In genomic region chr9:115120678-115121224, GRCm38 (mm10) we compare ENCODE assay signal across 8 mouse cellular contexts.
DNase-seq lines count a peak whose midpoint lies in the region; ATAC-seq lines count a peak whose summit lies in the region.
"Had no signal": no experiment of that assay in that cellular context is flagged by ENCODE, and none has a peak within 500 bp of the region (broad histone marks: within the 10 kb centered on the region; RNA-seq: fewer than 3 reads in every experiment).

No protein-coding gene starts in this region.

- peaks cover 6% of the 10 kb centered on the region; the same call in 1 of the 2 replicates for H3K4me1 ChIP-seq in embryonic facial prominence, embryonic 10.5 days
- H3K4me1 ChIP-seq: liver, embryonic 15.5 days had no signal

- ATAC-seq in hematopoietic stem cell, adult 5-6 weeks (replicated peaks in 1 of 2; ENCODE audit: insufficient read depth in 1 of 2, low FRiP score in 2 of 2, low TSS enrichment in 1 of 2, low read depth in 1 of 2, poor library complexity in 2 of 2, severe bottlenecking in 2 of 2): peak; percentile 12 to 25; a peak in 1 of 4 replicates

- intact Hi-C loops in left cerebral cortex, postnatal 4 days (cut with DNase I): no loop called here

- no peak overlapping the region for H3K4me3 ChIP-seq in embryonic facial prominence, embryonic 10.5 days
- H3K4me3 ChIP-seq: liver, embryonic 15.5 days had no signal

- no peaks in the 10 kb centered on the region for H3K36me3 ChIP-seq in embryonic facial prominence, embryonic 10.5 days (replicated peaks)
- H3K36me3 ChIP-seq: liver, embryonic 15.5 days had no signal

- 84% methylated on average over 17 of the region's 17 CpGs for WGBS in embryonic facial prominence, embryonic 10.5 days

- peak overlapping the region; percentile 30; the same call in 1 of the 2 replicates for H3K27ac ChIP-seq in embryonic facial prominence, embryonic 10.5 days (replicated peaks)
- H3K27ac ChIP-seq: liver, embryonic 15.5 days had no signal

- H3K27me3 ChIP-seq in embryonic facial prominence, embryonic 10.5 days (replicated peaks; ENCODE audit: low read depth, poor library complexity, severe bottlenecking): no peaks in the 10 kb centered on the region
- H3K27me3 ChIP-seq: liver, embryonic 15.5 days had no signal

- DNase-seq in 416B (ENCODE audit: low read depth) (peak; percentile 23), NIH3T3 (ENCODE audit: low read depth) (peak; percentile 47)
- DNase-seq in embryonic facial prominence, embryonic 10.5 days (ENCODE audit: low spot score): no peak
- DNase-seq in left cerebral cortex, postnatal 4 days: peak; percentile 82
- peak; percentile 61 for DNase-seq in ovary, postnatal 14 days (ENCODE audit: low spot score)
- DNase-seq in spleen, postnatal 4 days (ENCODE audit: low spot score in 2 of 2): no peak

- H3K9me3 ChIP-seq in embryonic facial prominence, embryonic 10.5 days: no peaks in the 10 kb centered on the region
- H3K9me3 ChIP-seq: liver, embryonic 15.5 days had no signal

Comparison
In these comparisons a context has a peak if more than half of its experiments do, and no peak if none do; other contexts are left out.
1. DNase-seq: peak in 416B (single experiment), NIH3T3 (single experiment), left cerebral cortex, postnatal 4 days (single experiment) and ovary, postnatal 14 days (single experiment); none in embryonic facial prominence, embryonic 10.5 days (single experiment) and spleen, postnatal 4 days (0 of 2).